Mouse (Mus musculus) gastrocnemius, adult 18-20 months (tissue): Measurements from ENCODE around the gene Ube4b. TPM values are rescaled to one million over a fixed set of nuclear protein-coding genes. Genes with fewer than 3 reads are reported as not detected.
"Not testable (repeated sequence)": the region's sequence is repeated elsewhere in the genome, so short reads cannot be mapped to it uniquely, and the experiment has no call there.

Experiments
- DNase-seq: peaks from one replicate; pipeline ENCODE4 v3.0.0; 2021; ENCODE audit warnings: low spot score
- long read RNA-seq, 2 experiments: library from polyadenylated mRNA; stranded (forward); transcript quantifications; one replicate each; pipeline ENCODE4 v2.0.0; 2021
- total RNA-seq, 2 experiments: library from RNA; stranded (reverse); gene quantifications; 2 replicates each; pipeline ENCODE4 v1.2.3; 2021

The Ube4b gene
- 10 to 100 TPM; 31.7 to 35.5 TPM for total RNA-seq
- long read RNA-seq, experiment 1, full-length matches to known transcripts: 3 of 16 reads
- long read RNA-seq, experiment 1, partial matches to known transcripts: 3 of 16 reads
- long read RNA-seq, experiment 1, other reads (novel, unspliced or antisense): 10 of 16 reads
- long read RNA-seq, experiment 2, partial matches to known transcripts: 6 of 18 reads
- long read RNA-seq, experiment 2, other reads (novel, unspliced or antisense): 10 of 18 reads

GRCm38 (mm10) chr4:149426325-149427199, at the start of gene Ube4b:
Gene Ube4b (minus strand): TSS chr4:149426749.
- peak; percentile 92 for DNase-seq

GRCm38 (mm10) chr4:149475096-149475495, 48.5 kb upstream of the Ube4b start:
- DNase-seq: no peak

- no peak for DNase-seq
Observed at GRCm38 (mm10) chr4:149469557-149469956, 43.0 kb upstream of the Ube4b start.

- DNase-seq: no peak
Observed at GRCm38 (mm10) chr4:149463435-149463950, 36.9 kb upstream of the Ube4b start.

GRCm38 (mm10) chr4:149462305-149462971, 35.9 kb upstream of the Ube4b start:
- no peak for DNase-seq

- no peak for DNase-seq
Observed at GRCm38 (mm10) chr4:149461579-149462304, 35.2 kb upstream of the Ube4b start.

GRCm38 (mm10) chr4:149460475-149460874, 33.9 kb upstream of the Ube4b start:
- not testable (repeated sequence) for DNase-seq

- DNase-seq: no peak
Observed at GRCm38 (mm10) chr4:149459425-149459824, 32.9 kb upstream of the Ube4b start.

GRCm38 (mm10) chr4:149458526-149458925, 32.0 kb upstream of the Ube4b start:
- DNase-seq: no peak

- peak; percentile 31 for DNase-seq
Observed at GRCm38 (mm10) chr4:149457831-149458430, 31.4 kb upstream of the Ube4b start.

GRCm38 (mm10) chr4:149457163-149457562, 30.6 kb upstream of the Ube4b start:
- DNase-seq: not testable (repeated sequence)

- peak; percentile 17 for DNase-seq
Observed at GRCm38 (mm10) chr4:149454879-149455278, 28.3 kb upstream of the Ube4b start, which contains the start of gene Rbp7. Gene Rbp7 (minus strand): TSS chr4:149454978.

- no peak for DNase-seq
Observed at GRCm38 (mm10) chr4:149454263-149454662, 27.7 kb upstream of the Ube4b start.

GRCm38 (mm10) chr4:149453656-149454055, 27.1 kb upstream of the Ube4b start:
- DNase-seq: peak; percentile 26

GRCm38 (mm10) chr4:149450636-149451035, 24.1 kb upstream of the Ube4b start:
- no peak for DNase-seq

- no peak for DNase-seq
Observed at GRCm38 (mm10) chr4:149446309-149446708, 19.8 kb upstream of the Ube4b start.

GRCm38 (mm10) chr4:149445868-149446267, 19.3 kb upstream of the Ube4b start:
- DNase-seq: peak; percentile 17

- DNase-seq: peak; percentile 92
Observed at GRCm38 (mm10) chr4:149444964-149445701, 18.6 kb upstream of the Ube4b start.

GRCm38 (mm10) chr4:149444465-149444864, 17.9 kb upstream of the Ube4b start:
- no peak for DNase-seq

- DNase-seq: no peak
Observed at GRCm38 (mm10) chr4:149442436-149442835, 15.9 kb upstream of the Ube4b start.
